Mouse (Mus musculus): Measurements from ENCODE around the gene Lat.

- TF ChIP-seq EP300 (IDR thresholded peaks at IDR 0.05) = no peak
- no peak for TF ChIP-seq CTCF (IDR thresholded peaks at IDR 0.05)
Observed at GRCm38 (mm10) chr7:126374526-126374925, 5.2 kb upstream of the Lat start.
